Mouse (Mus musculus): ENCODE data around the gene Ssr2.

DNA sequence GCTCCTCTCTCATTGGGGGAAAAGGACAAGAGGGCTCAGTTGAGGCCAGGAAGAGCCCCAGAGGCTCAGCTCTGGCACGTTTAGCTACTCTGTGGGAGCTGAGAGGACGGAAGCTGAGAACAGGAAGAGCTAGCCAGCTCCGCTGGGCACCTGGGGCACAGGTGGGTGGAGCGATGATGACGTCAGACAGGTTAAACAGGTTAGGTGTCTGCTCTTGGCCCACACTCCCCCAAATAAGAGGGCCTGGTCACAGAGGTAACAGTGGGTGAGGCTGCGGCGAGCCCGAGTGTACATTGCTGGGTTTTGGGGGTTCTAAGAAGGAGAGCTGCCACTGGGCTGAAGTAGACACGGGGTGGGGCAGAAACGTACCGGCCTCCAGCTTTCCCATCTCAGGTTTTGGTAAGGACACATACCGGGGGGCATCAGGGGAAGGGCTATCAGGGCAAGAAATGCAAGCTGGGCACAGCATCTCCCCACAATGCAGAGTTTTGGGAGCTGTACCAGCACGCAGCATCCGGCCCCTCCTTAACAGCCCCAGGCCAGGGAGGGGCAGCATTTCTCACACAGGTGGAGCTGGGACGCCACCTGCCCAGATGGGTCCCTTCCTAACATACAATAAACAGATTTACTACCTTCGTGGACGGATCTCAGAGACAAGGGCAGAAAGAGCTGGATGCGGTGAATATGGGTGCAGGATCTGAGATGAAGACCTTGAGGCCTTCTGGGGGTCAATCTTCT is 27.3 kb upstream of the Ssr2 start, which contains the start of gene Rab25:
- TF ChIP-seq CTCF (IDR thresholded peaks at IDR 0.05; ENCODE audit: control insufficient read depth, insufficient read depth, low read length), result no peak
- no peak for TF ChIP-seq POLR2A (IDR thresholded peaks at IDR 0.05; ENCODE audit: borderline replicate concordance, control insufficient read depth, low read depth, low read length)

Measured in bone marrow, adult 2 months (tissue).